Mouse (Mus musculus) thymus, adult 2 months (tissue): ENCODE measurements around the gene Chid1. TPM values are rescaled to one million over a fixed set of nuclear protein-coding genes. Genes with fewer than 3 reads are reported as not detected.

Experiments
- DNase-seq: peaks from one replicate; pipeline ENCODE4 v3.0.0; 2021
- H3K27ac ChIP-seq: fragments of 200-500 bp; 2 replicates; pipeline ENCODE4 v1.5.1; 2012; ENCODE audit warnings: low read length, control low read depth; ENCODE audit not compliant: control insufficient read depth, insufficient read depth
- H3K27me3 ChIP-seq: fragments of 200-500 bp; 2 replicates; pipeline ENCODE4 v1.6.1; 2012; ENCODE audit warnings: mild to moderate bottlenecking, low read length, moderate library complexity, mixed read lengths; ENCODE audit not compliant: control insufficient read depth, insufficient read depth
- H3K36me3 ChIP-seq: fragments of 200-500 bp; 2 replicates; pipeline ENCODE4 v1.6.1; 2012; ENCODE audit warnings: mild to moderate bottlenecking, low read length, moderate library complexity; ENCODE audit not compliant: control insufficient read depth, insufficient read depth
- H3K4me1 ChIP-seq: fragments of 200-500 bp; replicated peaks from 2 replicates; pipeline ENCODE4 v1.6.1; 2012; ENCODE audit warnings: low read length; ENCODE audit not compliant: control insufficient read depth, insufficient read depth
- H3K4me3 ChIP-seq: fragments of 200-500 bp; 2 replicates; pipeline ENCODE4 v1.5.1; 2012; ENCODE audit warnings: mild to moderate bottlenecking, low read length, control low read depth, moderate library complexity; ENCODE audit not compliant: control insufficient read depth, insufficient read depth
- CTCF ChIP-seq: fragments of 200-500 bp; IDR thresholded peaks from 2 replicates; pipeline ENCODE4 v1.5.1; 2012; ENCODE audit warnings: mild to moderate bottlenecking, control low read depth, low read length, moderate library complexity, borderline replicate concordance; ENCODE audit not compliant: control insufficient read depth, poor library complexity, insufficient read depth; ENCODE audit errors: extremely low read depth
- POLR2A ChIP-seq: fragments of 200-500 bp; IDR thresholded peaks from 2 replicates; pipeline ENCODE4 v1.6.1; 2012; ENCODE audit warnings: mild to moderate bottlenecking, low read length, control low read depth, moderate library complexity; ENCODE audit not compliant: control insufficient read depth, poor library complexity, insufficient read depth; ENCODE audit errors: extremely low read depth
- WGBS: fragments of 180-500 bp; shearing (Covaris S2); methylation state at CpG from one replicate; pipeline ENCODE4 v1.1.7; 2018; 5-methylcytosine and 5-hydroxymethylcytosine counted together
- polyA plus RNA-seq: library from polyadenylated mRNA; depleted of rRNA; stranded (reverse); fragments of >200 nt; gene quantifications from 2 replicates; pipeline ENCODE4 v1.2.3, GENCODE M21; 2012

Gene Chid1
- polyA plus RNA-seq, 1 experiment: 36.8 TPM

GRCm38 (mm10) chr7:141472763-141473162 lies 66.9 kb downstream of the Chid1 start:
- no peak for TF ChIP-seq POLR2A
- no peak for TF ChIP-seq CTCF
- Histone ChIP-seq H3K27me3 (no peaks in the 10 kb centered on the region), H3K4me1 (peaks cover 38% of the 10 kb centered on the region), H3K4me3 (no peak overlapping the region), H3K36me3 (0 out of 2 replicates have a peak, but pooled peaks cover 3% of the 10 kb centered on the region), H3K27ac (no peak overlapping the region)
- DNase-seq: no peak
- WGBS: 93% methylated on average over 6 of the region's 6 CpGs

- Histone ChIP-seq H3K4me3 (no peak overlapping the region), H3K27ac (no peak overlapping the region), H3K4me1 (peaks cover 38% of the 10 kb centered on the region), H3K27me3 (no peaks in the 10 kb centered on the region), H3K36me3 (0 out of 2 replicates have a peak, but pooled peaks cover 3% of the 10 kb centered on the region)
- 94% methylated on average over 6 of the region's 6 CpGs for WGBS
- TF ChIP-seq CTCF (no peak), POLR2A (no peak)
- DNase-seq: no peak
Measured at GRCm38 (mm10) chr7:141472226-141472625, 67.4 kb downstream of the Chid1 start.

GRCm38 (mm10) chr7:141471236-141471635 lies 68.4 kb downstream of the Chid1 start:
- Histone ChIP-seq H3K4me1 (peaks cover 42% of the 10 kb centered on the region), H3K36me3 (0 out of 2 replicates have a peak, but pooled peaks cover 3% of the 10 kb centered on the region), H3K27ac (no peak overlapping the region), H3K27me3 (no peaks in the 10 kb centered on the region), H3K4me3 (no peak overlapping the region)
- TF ChIP-seq POLR2A: no peak
- TF ChIP-seq CTCF: no peak
- no peak for DNase-seq
- WGBS: 98% methylated on average over 1 of the region's 1 CpGs

GRCm38 (mm10) chr7:141470637-141470944 lies 69.1 kb downstream of the Chid1 start:
- DNase-seq: no peak
- no peaks in the 10 kb centered on the region for H3K27me3 ChIP-seq
- H3K27ac ChIP-seq: no peak overlapping the region

GRCm38 (mm10) chr7:141469901-141470636 lies 69.6 kb downstream of the Chid1 start:
- Histone ChIP-seq H3K27ac (no peak overlapping the region), H3K4me1 (peaks cover 32% of the 10 kb centered on the region), H3K36me3 (0 out of 2 replicates have a peak, but pooled peaks cover 3% of the 10 kb centered on the region), H3K4me3 (no peak overlapping the region), H3K27me3 (no peaks in the 10 kb centered on the region)
- TF ChIP-seq CTCF (no peak), POLR2A (no peak)
- DNase-seq: no peak
- WGBS: 96% methylated on average over 18 of the region's 18 CpGs

More at GRCm38 (mm10) chr7:141470637-141470944, 69.1 kb downstream of the Chid1 start:
- 98% methylated on average over 10 of the region's 10 CpGs for WGBS
- Histone ChIP-seq H3K4me1 (peaks cover 35% of the 10 kb centered on the region), H3K36me3 (0 out of 2 replicates have a peak, but pooled peaks cover 3% of the 10 kb centered on the region), H3K4me3 (no peak overlapping the region)
- TF ChIP-seq CTCF: no peak
- no peak for TF ChIP-seq POLR2A

- Histone ChIP-seq H3K4me3 (no peak overlapping the region), H3K4me1 (peaks cover 31% of the 10 kb centered on the region), H3K27ac (no peak overlapping the region), H3K36me3 (0 out of 2 replicates have a peak, but pooled peaks cover 3% of the 10 kb centered on the region), H3K27me3 (no peaks in the 10 kb centered on the region)
- 93% methylated on average over 6 of the region's 6 CpGs for WGBS
- DNase-seq: no peak
- TF ChIP-seq POLR2A: no peak
Measured at GRCm38 (mm10) chr7:141469352-141469751, 70.3 kb downstream of the Chid1 start.
